Mouse (Mus musculus) limb, embryonic 10.5 days (tissue): ENCODE measurements around the gene Nek8. TPM values are rescaled to one million over a fixed set of nuclear protein-coding genes. Genes with fewer than 3 reads are reported as not detected.

Experiments used
- DNase-seq: peaks from one replicate; pipeline ENCODE4 v3.0.0-alpha.2; 2017; ENCODE audit warnings: low spot score
- H3K27ac ChIP-seq: fragments of 300-500 bp; sonication (generic); 2 replicates; pipeline ENCODE4 v1.5.1; 2016; ENCODE audit warnings: mild to moderate bottlenecking
- H3K27me3 ChIP-seq: fragments of 300-500 bp; sonication (generic); 2 replicates; pipeline ENCODE4 v1.6.1; 2016; ENCODE audit warnings: low read depth, mild to moderate bottlenecking; ENCODE audit not compliant: poor library complexity, severe bottlenecking
- H3K36me3 ChIP-seq: fragments of 300-500 bp; sonication (generic); 2 replicates; pipeline ENCODE4 v1.6.1; 2016; ENCODE audit warnings: mild to moderate bottlenecking, moderate library complexity
- H3K4me1 ChIP-seq: fragments of 300-500 bp; sonication (generic); 2 replicates; pipeline ENCODE4 v1.6.1; 2016
- H3K4me3 ChIP-seq: fragments of 300-500 bp; sonication (generic); 2 replicates; pipeline ENCODE4 v1.5.1; 2016; ENCODE audit warnings: mild to moderate bottlenecking, moderate library complexity
- H3K9me3 ChIP-seq: fragments of 300-500 bp; sonication (generic); replicated peaks from 2 replicates; pipeline ENCODE4 v1.6.1; 2016; ENCODE audit warnings: mild to moderate bottlenecking
- WGBS: fragments of 180-500 bp; shearing (Covaris S2); methylation state at CpG from one replicate; pipeline ENCODE4 v1.1.7; 2016; 5-methylcytosine and 5-hydroxymethylcytosine counted together
- polyA plus RNA-seq: library from polyadenylated mRNA; unstranded; fragments of >200 nt; fragmentation: Nextera tagmentation; extraction: Ambion mirVana; gene quantifications from 2 replicates; pipeline ENCODE4 v1.2.1, GENCODE M21; 2016

Nek8 gene
- polyA plus RNA-seq, result 17.3 and 19.9 TPM in 2 replicates

GRCm38 (mm10) chr11:78176402-78176862 lies at the start of gene Nek8, which contains the start of gene Tlcd1:
TSS of gene Nek8 (minus strand) at chr11:78176675.
TSS of gene Tlcd1 (plus strand) at chr11:78176711.
- peak; percentile 91 for DNase-seq
- H3K4me3 ChIP-seq, result peak within 1 kb of the TSS; percentile 61
- WGBS, result under 1% methylated on average over 32 of the region's 32 CpGs
- peaks cover 53% of the 10 kb centered on the region for H3K4me1 ChIP-seq
- H3K27ac ChIP-seq, result peak within 1 kb of the TSS; percentile 92
- H3K36me3 ChIP-seq, result peaks cover 42% of the 10 kb centered on the region
- no peaks in the 10 kb centered on the region for H3K27me3 ChIP-seq
- H3K9me3 ChIP-seq, result no peaks in the 10 kb centered on the region

- Histone ChIP-seq H3K4me1 (no peaks in the 10 kb centered on the region), H3K4me3 (no peak overlapping the region), H3K9me3 (no peaks in the 10 kb centered on the region), H3K36me3 (peaks cover 100% of the 10 kb centered on the region), H3K27ac (no peak overlapping the region), H3K27me3 (no peaks in the 10 kb centered on the region)
- no peak for DNase-seq
- WGBS, result 93% methylated on average over 4 of the region's 4 CpGs
These were observed 47.1 kb upstream of the Nek8 start for GRCm38 (mm10) chr11:78223586-78223985.

GRCm38 (mm10) chr11:78215709-78216317 lies 39.3 kb upstream of the Nek8 start:
- no peaks in the 10 kb centered on the region for H3K4me1 ChIP-seq
- no peak overlapping the region for H3K4me3 ChIP-seq
- H3K27ac ChIP-seq, result no peak overlapping the region
- no peaks in the 10 kb centered on the region for H3K27me3 ChIP-seq
- WGBS, result 85% methylated on average over 11 of the region's 11 CpGs
- H3K36me3 ChIP-seq, result peaks cover 99% of the 10 kb centered on the region
- H3K9me3 ChIP-seq, result no peaks in the 10 kb centered on the region
- DNase-seq, result no peak

- H3K4me3 ChIP-seq, result no peak overlapping the region
- peaks cover 99% of the 10 kb centered on the region for H3K36me3 ChIP-seq
- no peak overlapping the region for H3K27ac ChIP-seq
- no peak for DNase-seq
- 95% methylated on average over 14 of the region's 14 CpGs for WGBS
- no peaks in the 10 kb centered on the region for H3K27me3 ChIP-seq
- no peaks in the 10 kb centered on the region for H3K4me1 ChIP-seq
- H3K9me3 ChIP-seq, result no peaks in the 10 kb centered on the region
These were observed 36.8 kb upstream of the Nek8 start for GRCm38 (mm10) chr11:78213086-78213817.

GRCm38 (mm10) chr11:78211513-78211912 lies 35.0 kb upstream of the Nek8 start:
- WGBS, result 91% methylated on average over 5 of the region's 5 CpGs
- Histone ChIP-seq H3K36me3 (peaks cover 100% of the 10 kb centered on the region), H3K9me3 (no peaks in the 10 kb centered on the region), H3K4me3 (no peak overlapping the region), H3K4me1 (no peaks in the 10 kb centered on the region), H3K27me3 (no peaks in the 10 kb centered on the region), H3K27ac (no peak overlapping the region)
- no peak for DNase-seq

GRCm38 (mm10) chr11:78210615-78211014 lies 34.1 kb upstream of the Nek8 start:
- H3K27ac ChIP-seq, result no peak overlapping the region
- no peak overlapping the region for H3K4me3 ChIP-seq
- DNase-seq, result no peak
- WGBS, result 68% methylated on average over 7 of the region's 7 CpGs
- H3K27me3 ChIP-seq, result no peaks in the 10 kb centered on the region
- no peaks in the 10 kb centered on the region for H3K9me3 ChIP-seq
- H3K4me1 ChIP-seq, result peaks cover 6% of the 10 kb centered on the region
- H3K36me3 ChIP-seq, result peaks cover 100% of the 10 kb centered on the region

GRCm38 (mm10) chr11:78209886-78210285 lies 33.4 kb upstream of the Nek8 start:
- 89% methylated on average over 6 of the region's 6 CpGs for WGBS
- Histone ChIP-seq H3K36me3 (peaks cover 100% of the 10 kb centered on the region), H3K27me3 (no peaks in the 10 kb centered on the region), H3K4me1 (peaks cover 9% of the 10 kb centered on the region), H3K4me3 (no peak overlapping the region), H3K9me3 (no peaks in the 10 kb centered on the region), H3K27ac (no peak overlapping the region)
- DNase-seq, result no peak

- H3K9me3 ChIP-seq, result no peaks in the 10 kb centered on the region
- H3K4me3 ChIP-seq, result no peak overlapping the region
- H3K36me3 ChIP-seq, result peaks cover 95% of the 10 kb centered on the region
- H3K27ac ChIP-seq, result no peak overlapping the region
- no peak for DNase-seq
- no peaks in the 10 kb centered on the region for H3K27me3 ChIP-seq
- peaks cover 9% of the 10 kb centered on the region for H3K4me1 ChIP-seq
- WGBS, result 85% methylated on average over 7 of the region's 7 CpGs
These were observed 30.7 kb upstream of the Nek8 start for GRCm38 (mm10) chr11:78207190-78207589.

- Histone ChIP-seq H3K36me3 (peaks cover 79% of the 10 kb centered on the region), H3K27me3 (no peaks in the 10 kb centered on the region)
- no peak for DNase-seq
These were observed 29.1 kb upstream of the Nek8 start for GRCm38 (mm10) chr11:78205361-78206206.

GRCm38 (mm10) chr11:78204287-78204686 lies 27.8 kb upstream of the Nek8 start:
- H3K27ac ChIP-seq, result no peak overlapping the region
- no peak overlapping the region for H3K4me3 ChIP-seq
- peaks cover 66% of the 10 kb centered on the region for H3K36me3 ChIP-seq

More at GRCm38 (mm10) chr11:78205361-78206206, 29.1 kb upstream of the Nek8 start:
- no peak overlapping the region for H3K4me3 ChIP-seq
- H3K27ac ChIP-seq, result peak overlapping the region; percentile 15; the same call in 1 of the 2 replicates
- 77% methylated on average over 13 of the region's 13 CpGs for WGBS
- H3K9me3 ChIP-seq, result no peaks in the 10 kb centered on the region
- peaks cover 9% of the 10 kb centered on the region for H3K4me1 ChIP-seq

GRCm38 (mm10) chr11:78202372-78202771 lies 25.9 kb upstream of the Nek8 start:
- 95% methylated on average over 3 of the region's 3 CpGs for WGBS
- no peak for DNase-seq

More at GRCm38 (mm10) chr11:78204287-78204686, 27.8 kb upstream of the Nek8 start:
- Histone ChIP-seq H3K27me3 (no peaks in the 10 kb centered on the region), H3K4me1 (peaks cover 9% of the 10 kb centered on the region), H3K9me3 (no peaks in the 10 kb centered on the region)
- whole genome bisulfite sequencing, result 89% methylated on average over 6 of the region's 6 CpGs
- DNase-seq, result no peak

GRCm38 (mm10) chr11:78195101-78195863 lies 18.8 kb upstream of the Nek8 start:
- Histone ChIP-seq H3K36me3 (peaks cover 42% of the 10 kb centered on the region), H3K27ac (peak overlapping the region; percentile 80), H3K4me1 (peaks cover 29% of the 10 kb centered on the region), H3K27me3 (no peaks in the 10 kb centered on the region), H3K9me3 (no peaks in the 10 kb centered on the region), H3K4me3 (peak overlapping the region; percentile 58)
- WGBS, result 64% methylated on average over 23 of the region's 23 CpGs
- no peak for DNase-seq

More at GRCm38 (mm10) chr11:78202372-78202771, 25.9 kb upstream of the Nek8 start:
- H3K4me1 ChIP-seq, result peaks cover 9% of the 10 kb centered on the region
- no peaks in the 10 kb centered on the region for H3K27me3 ChIP-seq
- peaks cover 47% of the 10 kb centered on the region for H3K36me3 ChIP-seq
- no peaks in the 10 kb centered on the region for H3K9me3 ChIP-seq
- H3K4me3 ChIP-seq, result no peak overlapping the region
- no peak overlapping the region for H3K27ac ChIP-seq
